Mouse (Mus musculus): ENCODE data around the gene Col4a4. TPM values are rescaled to one million over a fixed set of nuclear protein-coding genes. Genes with fewer than 3 reads are reported as not detected.
A peak's percentile ranks its signal among the peaks of the same experiment; 100 is the strongest.

Gene Col4a4
- polyA plus RNA-seq, 1 experiment from 2014 or later, result 0.31 TPM

DNA sequence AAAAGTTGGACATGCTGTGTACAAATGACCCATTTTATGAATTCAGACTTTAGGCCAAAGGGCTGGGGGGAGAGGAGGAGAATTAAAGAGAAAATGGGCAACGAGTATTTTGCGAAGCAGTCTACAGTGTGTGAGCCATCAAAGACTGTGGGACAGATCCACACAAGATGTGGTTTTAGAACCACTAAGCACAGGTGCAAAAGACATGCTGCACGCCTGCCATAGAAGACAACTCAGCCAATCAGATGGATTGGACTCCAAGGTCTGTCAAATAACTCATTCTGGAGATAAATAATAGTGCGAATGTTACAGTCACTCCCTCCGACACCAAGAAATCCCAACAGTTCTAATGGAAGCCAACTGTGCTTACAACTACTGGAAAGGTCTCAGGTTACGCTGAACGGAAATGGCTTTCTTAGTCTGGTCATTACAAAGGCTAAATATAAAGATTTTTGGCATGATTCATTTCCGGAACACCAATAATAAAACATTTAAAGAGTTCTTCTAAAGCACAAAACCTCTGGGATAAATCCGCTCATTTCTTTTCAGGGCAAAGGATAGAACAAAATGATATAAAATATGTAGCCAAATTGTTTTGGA, 25.5 kb upstream of the Col4a4 start:
- no peak for ATAC-seq (ENCODE audit: low FRiP score)
- H3K27me3 ChIP-seq (replicated peaks), result no peaks in the 10 kb centered on the region
- H3K9me3 ChIP-seq (replicated peaks), result no peaks in the 10 kb centered on the region
- no peak overlapping the region for H3K9ac ChIP-seq (replicated peaks)
- H3K4me3 ChIP-seq (replicated peaks), result no peak overlapping the region
- H3K36me3 ChIP-seq, result no peaks in the 10 kb centered on the region
- 84% methylated on average over 9 of the region's 9 CpGs for WGBS
- no peak overlapping the region for H3K4me2 ChIP-seq
- H3K4me1 ChIP-seq, result no peaks in the 10 kb centered on the region
- no peak overlapping the region for H3K27ac ChIP-seq (replicated peaks)

GRCm38 (mm10) chr1:82608646-82609262, 22.1 kb upstream of the Col4a4 start:
- no peak overlapping the region for H3K4me3 ChIP-seq (replicated peaks)
- no peaks in the 10 kb centered on the region for H3K9me3 ChIP-seq (replicated peaks)
- H3K4me1 ChIP-seq, result no peaks in the 10 kb centered on the region
- H3K27me3 ChIP-seq (replicated peaks), result no peaks in the 10 kb centered on the region
- no peaks in the 10 kb centered on the region for H3K36me3 ChIP-seq
- H3K4me2 ChIP-seq, result no peak overlapping the region
- H3K9ac ChIP-seq (replicated peaks), result no peak overlapping the region
- H3K27ac ChIP-seq (replicated peaks), result no peak overlapping the region
- no peak for ATAC-seq (ENCODE audit: low FRiP score)
- WGBS, result 77% methylated on average over 9 of the region's 9 CpGs

DNA sequence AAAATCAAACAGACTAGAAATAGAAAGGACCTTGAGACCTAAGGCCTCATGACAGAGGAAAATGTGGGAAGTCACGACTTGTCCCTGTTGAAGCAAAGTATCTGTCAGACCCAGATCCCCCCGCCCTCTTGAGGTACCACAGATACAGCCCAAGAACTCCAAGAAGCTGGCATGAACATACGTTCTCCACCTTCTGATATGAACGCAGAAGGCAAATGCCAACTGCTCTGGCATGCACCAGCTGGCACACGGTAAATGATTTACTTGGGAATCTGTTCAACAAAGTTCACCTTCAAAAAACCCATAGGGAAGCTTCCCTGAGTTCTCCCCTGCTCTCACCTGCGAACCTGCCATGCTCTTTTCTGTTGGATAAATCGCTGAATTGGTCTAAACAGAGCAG, 19.2 kb upstream of the Col4a4 start:
- Histone ChIP-seq H3K9ac (replicated peaks) (no peak overlapping the region), H3K4me2 (no peak overlapping the region), H3K9me3 (replicated peaks) (no peaks in the 10 kb centered on the region), H3K27me3 (replicated peaks) (no peaks in the 10 kb centered on the region), H3K4me3 (replicated peaks) (no peak overlapping the region), H3K27ac (replicated peaks) (no peak overlapping the region), H3K36me3 (no peaks in the 10 kb centered on the region), H3K4me1 (no peaks in the 10 kb centered on the region)
- ATAC-seq (ENCODE audit: low FRiP score), result no peak
- WGBS, result 89% methylated on average over 7 of the region's 7 CpGs

GRCm38 (mm10) chr1:82605347-82605746, 18.7 kb upstream of the Col4a4 start:
- H3K27me3 ChIP-seq (replicated peaks), result no peaks in the 10 kb centered on the region
- H3K9me3 ChIP-seq (replicated peaks), result no peaks in the 10 kb centered on the region
- no peak overlapping the region for H3K4me2 ChIP-seq
- no peaks in the 10 kb centered on the region for H3K36me3 ChIP-seq
- ATAC-seq (ENCODE audit: low FRiP score), result no peak
- H3K4me1 ChIP-seq, result no peaks in the 10 kb centered on the region
- no peak overlapping the region for H3K9ac ChIP-seq (replicated peaks)
- WGBS, result 90% methylated on average over 7 of the region's 7 CpGs
- H3K27ac ChIP-seq (replicated peaks), result no peak overlapping the region
- no peak overlapping the region for H3K4me3 ChIP-seq (replicated peaks)

- H3K4me1 ChIP-seq, result no peaks in the 10 kb centered on the region
- H3K27ac ChIP-seq (replicated peaks), result no peak overlapping the region
- WGBS, result 80% methylated on average over 7 of the region's 7 CpGs
- H3K27me3 ChIP-seq (replicated peaks), result no peaks in the 10 kb centered on the region
- H3K9me3 ChIP-seq (replicated peaks), result no peaks in the 10 kb centered on the region
- H3K4me2 ChIP-seq, result no peak overlapping the region
- no peak for ATAC-seq (ENCODE audit: low FRiP score)
- no peak overlapping the region for H3K4me3 ChIP-seq (replicated peaks)
- H3K36me3 ChIP-seq, result no peaks in the 10 kb centered on the region
- no peak overlapping the region for H3K9ac ChIP-seq (replicated peaks)
Observed at GRCm38 (mm10) chr1:82603198-82603950, 16.7 kb upstream of the Col4a4 start.

GRCm38 (mm10) chr1:82596864-82597596, 10.4 kb upstream of the Col4a4 start:
- 51% methylated on average over 6 of the region's 6 CpGs for WGBS
- no peak overlapping the region for H3K4me3 ChIP-seq (replicated peaks)
- H3K27me3 ChIP-seq (replicated peaks), result no peaks in the 10 kb centered on the region
- H3K4me2 ChIP-seq, result no peak overlapping the region
- no peak overlapping the region for H3K9ac ChIP-seq (replicated peaks)
- no peak for ATAC-seq (ENCODE audit: low FRiP score)
- no peaks in the 10 kb centered on the region; the same call in 1 of the 2 replicates for H3K4me1 ChIP-seq
- no peaks in the 10 kb centered on the region for H3K36me3 ChIP-seq
- H3K9me3 ChIP-seq (replicated peaks), result no peaks in the 10 kb centered on the region
- no peak overlapping the region for H3K27ac ChIP-seq (replicated peaks)

GRCm38 (mm10) chr1:82590266-82590665, 3.6 kb upstream of the Col4a4 start:
- Histone ChIP-seq H3K4me1 (peaks cover 10% of the 10 kb centered on the region), H3K9ac (replicated peaks) (no peak overlapping the region), H3K9me3 (replicated peaks) (no peaks in the 10 kb centered on the region), H3K27ac (replicated peaks) (no peak overlapping the region), H3K36me3 (no peaks in the 10 kb centered on the region), H3K4me3 (replicated peaks) (no peak overlapping the region), H3K27me3 (replicated peaks) (peaks cover 21% of the 10 kb centered on the region), H3K4me2 (no peak overlapping the region)
- WGBS, result 80% methylated on average over 4 of the region's 4 CpGs
- no peak for ATAC-seq (ENCODE audit: low FRiP score)

GRCm38 (mm10) chr1:82585981-82586380, 668 bp downstream of the Col4a4 start:
- H3K4me2 ChIP-seq, result peak overlapping the region; percentile 74
- ATAC-seq (ENCODE audit: low FRiP score), result no peak
- H3K27me3 ChIP-seq (replicated peaks), result peaks cover 21% of the 10 kb centered on the region
- H3K27ac ChIP-seq (replicated peaks), result no peak overlapping the region
- H3K9ac ChIP-seq (replicated peaks), result no peak overlapping the region
- H3K36me3 ChIP-seq, result no peaks in the 10 kb centered on the region
- 74% methylated on average over 7 of the region's 7 CpGs for WGBS
- no peaks in the 10 kb centered on the region for H3K9me3 ChIP-seq (replicated peaks)
- no peak overlapping the region for H3K4me3 ChIP-seq (replicated peaks)
- H3K4me1 ChIP-seq, result peaks cover 10% of the 10 kb centered on the region

DNA sequence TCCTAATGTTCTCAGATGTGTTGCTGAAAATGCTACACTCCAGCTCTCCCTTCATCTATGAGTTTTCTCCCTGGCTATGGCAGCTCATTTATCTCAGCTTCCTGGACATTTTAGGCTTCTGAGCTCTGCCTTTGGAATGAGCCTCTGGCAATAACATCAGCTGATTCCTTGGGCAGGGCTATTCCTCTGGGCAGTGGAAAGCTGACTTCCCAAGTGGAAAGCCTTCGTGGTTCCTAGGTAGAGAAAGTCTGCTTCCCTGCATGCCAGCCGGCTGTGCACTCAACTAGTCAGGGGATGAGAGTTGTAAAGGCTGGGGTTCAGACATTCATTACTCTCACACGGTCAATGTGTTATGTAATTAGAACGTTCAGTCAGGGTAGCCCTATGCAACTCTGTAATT, 8.3 kb downstream of the Col4a4 start:
- H3K27ac ChIP-seq (replicated peaks), result no peak overlapping the region
- H3K27me3 ChIP-seq (replicated peaks), result no peaks in the 10 kb centered on the region
- no peaks in the 10 kb centered on the region for H3K36me3 ChIP-seq
- no peak overlapping the region for H3K9ac ChIP-seq (replicated peaks)
- H3K4me2 ChIP-seq, result no peak overlapping the region
- WGBS, result 72% methylated on average over 4 of the region's 4 CpGs
- H3K4me3 ChIP-seq (replicated peaks), result no peak overlapping the region
- H3K9me3 ChIP-seq (replicated peaks), result no peaks in the 10 kb centered on the region
- H3K4me1 ChIP-seq, result no peaks in the 10 kb centered on the region
- ATAC-seq (ENCODE audit: low FRiP score), result no peak

DNA sequence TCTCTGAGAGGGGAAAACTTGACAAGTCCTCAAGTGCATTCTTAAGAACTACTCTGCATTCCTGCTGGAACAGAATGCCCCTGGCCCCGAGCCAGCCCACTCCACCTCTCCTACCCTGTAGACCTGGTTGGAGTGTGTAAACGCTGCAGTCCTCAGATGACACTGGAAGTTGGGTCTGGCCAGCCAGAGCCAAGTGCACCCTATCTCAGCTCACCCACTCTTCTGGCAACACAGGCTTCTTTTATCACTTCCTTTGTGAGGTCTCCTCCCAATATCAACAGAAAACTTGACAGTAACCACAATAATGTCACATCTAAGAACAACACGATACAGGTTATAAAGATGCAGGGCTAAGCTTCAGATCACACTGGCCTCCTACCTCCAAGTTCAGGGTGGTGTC, 8.7 kb downstream of the Col4a4 start:
- no peak for ATAC-seq (ENCODE audit: low FRiP score)
- no peaks in the 10 kb centered on the region for H3K9me3 ChIP-seq (replicated peaks)
- H3K4me3 ChIP-seq (replicated peaks), result no peak overlapping the region
- no peaks in the 10 kb centered on the region for H3K36me3 ChIP-seq
- H3K9ac ChIP-seq (replicated peaks), result no peak overlapping the region
- H3K27me3 ChIP-seq (replicated peaks), result no peaks in the 10 kb centered on the region
- no peak overlapping the region for H3K27ac ChIP-seq (replicated peaks)
- WGBS, result 81% methylated on average over 3 of the region's 3 CpGs
- no peak overlapping the region for H3K4me2 ChIP-seq
- H3K4me1 ChIP-seq, result no peaks in the 10 kb centered on the region

DNA sequence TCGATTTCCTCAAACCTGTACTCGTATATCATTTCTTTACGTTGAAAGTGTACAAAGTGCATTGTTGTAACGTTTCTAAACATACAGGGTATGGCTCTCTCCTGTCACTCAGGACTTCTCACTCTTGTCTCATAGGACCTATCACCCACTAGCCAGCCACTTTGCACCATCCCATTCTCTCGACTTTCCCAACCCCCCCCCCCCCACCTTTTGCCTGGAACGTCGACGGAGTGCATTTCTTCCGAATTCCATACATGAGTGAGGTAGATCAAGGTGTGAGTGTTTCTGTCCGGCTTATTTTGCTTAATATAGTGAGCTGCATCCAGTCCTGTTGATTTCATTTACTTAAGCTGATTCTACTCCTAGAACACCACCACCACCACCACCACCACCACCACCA, 9.3 kb downstream of the Col4a4 start:
- WGBS, result 92% methylated on average over 10 of the region's 10 CpGs
- H3K4me1 ChIP-seq, result no peaks in the 10 kb centered on the region

More for the DNA sequence above, 9.3 kb downstream of the Col4a4 start:
- Histone ChIP-seq H3K4me3 (replicated peaks) (no peak overlapping the region), H3K27me3 (replicated peaks) (no peaks in the 10 kb centered on the region), H3K36me3 (no peaks in the 10 kb centered on the region), H3K9me3 (replicated peaks) (no peaks in the 10 kb centered on the region), H3K4me2 (no peak overlapping the region), H3K9ac (replicated peaks) (no peak overlapping the region), H3K27ac (replicated peaks) (no peak overlapping the region)
- ATAC-seq (ENCODE audit: low FRiP score), result no peak
